Mouse (Mus musculus): ENCODE results near the gene Inafm2. TPM values are rescaled to one million over a fixed set of nuclear protein-coding genes. Genes with fewer than 3 reads are reported as not detected.

Inafm2 gene
- polyA plus RNA-seq, 1 experiment, result 8.8 TPM

DNA sequence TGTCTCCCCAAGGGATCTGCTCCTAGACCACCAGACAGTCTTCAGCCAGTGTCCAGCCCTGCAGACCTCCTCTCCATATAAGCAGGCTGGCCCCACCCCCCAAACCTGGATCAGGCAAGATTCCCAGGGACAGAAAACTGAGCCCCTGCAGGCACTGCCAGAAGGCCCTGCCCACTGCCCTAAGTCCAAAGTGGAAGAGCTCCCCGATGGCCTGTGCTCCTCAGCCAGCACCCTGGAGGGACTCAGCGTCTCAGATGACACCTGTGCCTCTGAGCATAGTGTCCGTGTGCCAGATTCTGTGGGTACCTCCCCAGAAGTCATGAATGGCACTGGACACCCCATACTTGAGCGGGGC, 46.7 kb downstream of the Inafm2 start:
- TF ChIP-seq POLR2A (IDR thresholded peaks at IDR 0.05; ENCODE audit: low read depth, low read length) (no peak), CTCF (IDR thresholded peaks at IDR 0.05; ENCODE audit: extremely low read depth, insufficient read length, insufficient replicate concordance, low read depth, low read length) (no peak)
- 72% methylated on average over 4 of the region's 4 CpGs for WGBS
- Histone ChIP-seq H3K27ac (ENCODE audit: insufficient read depth, low read depth, low read length) (no peak overlapping the region), H3K4me3 (ENCODE audit: low read depth, low read length) (no peak overlapping the region), H3K27me3 (ENCODE audit: control insufficient read depth, insufficient read depth, low read length) (no peaks in the 10 kb centered on the region), H3K36me3 (ENCODE audit: control insufficient read depth, insufficient read depth, low read length) (no peaks in the 10 kb centered on the region), H3K4me1 (ENCODE audit: control insufficient read depth, insufficient read depth, insufficient read length, low read length) (peaks cover 16% of the 10 kb centered on the region)

DNA sequence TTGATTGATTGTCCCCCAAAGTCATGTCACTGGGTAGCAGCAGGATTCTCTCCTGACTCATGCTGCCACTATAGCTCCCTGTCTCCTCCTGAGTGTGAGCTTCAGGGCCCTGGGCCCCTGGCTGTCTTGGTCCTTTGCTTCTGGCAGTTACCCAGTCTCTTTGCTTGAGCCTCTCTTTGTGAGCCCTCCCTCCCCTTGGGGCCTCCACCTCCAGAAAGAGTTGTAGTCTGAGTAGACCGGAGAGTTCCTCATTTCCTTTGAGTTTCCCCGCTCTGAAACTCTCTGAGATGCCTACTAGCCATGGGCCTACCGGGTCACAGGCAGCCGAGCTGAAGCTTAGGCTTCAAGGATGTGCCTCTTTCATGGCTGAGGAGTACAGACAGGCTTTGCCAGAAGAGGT, 48.1 kb downstream of the Inafm2 start:
- TF ChIP-seq POLR2A (IDR thresholded peaks at IDR 0.05; ENCODE audit: low read depth, low read length) (no peak), CTCF (IDR thresholded peaks at IDR 0.05; ENCODE audit: extremely low read depth, insufficient read length, insufficient replicate concordance, low read depth, low read length) (no peak)
- WGBS, result 85% methylated on average over 4 of the region's 4 CpGs
- Histone ChIP-seq H3K27me3 (ENCODE audit: control insufficient read depth, insufficient read depth, low read length) (no peaks in the 10 kb centered on the region), H3K27ac (ENCODE audit: insufficient read depth, low read depth, low read length) (no peak overlapping the region), H3K4me1 (ENCODE audit: control insufficient read depth, insufficient read depth, insufficient read length, low read length) (peaks cover 16% of the 10 kb centered on the region), H3K36me3 (ENCODE audit: control insufficient read depth, insufficient read depth, low read length) (no peaks in the 10 kb centered on the region), H3K4me3 (ENCODE audit: low read depth, low read length) (no peak overlapping the region)

Other genes starting within 250 kb of the Inafm2 start
- gene Bmf, start 196.1 kb upstream of the Inafm2 start, polyA plus RNA-seq (2012; rRNA removed), result 4.1 and 10.3 TPM in 2 replicates
- 2.2 and 4.1 TPM in 2 replicates for gene Bub1b, start 147.5 kb upstream of the Inafm2 start, polyA plus RNA-seq (2012; rRNA removed)
- 1.8 and 2.0 TPM in 2 replicates for gene Pak6, start 82.5 kb upstream of the Inafm2 start, polyA plus RNA-seq (2012; rRNA removed)
- 0.13 and 1.4 TPM in 2 replicates for gene Ankrd63, start 41.8 kb upstream of the Inafm2 start, polyA plus RNA-seq (2012; rRNA removed)
- gene Plcb2, start 17.3 kb upstream of the Inafm2 start, polyA plus RNA-seq (2012; rRNA removed), result 2.9 and 6.2 TPM in 2 replicates
- gene Ccdc9b, start 16.9 kb downstream of the Inafm2 start, polyA plus RNA-seq (2012; rRNA removed), result 2.4 and 3.3 TPM in 2 replicates
- 2,253 and 5,176 TPM in 2 replicates for gene Phgr1, start 27.0 kb downstream of the Inafm2 start, polyA plus RNA-seq (2012; rRNA removed)
- gene Disp2, start 34.0 kb downstream of the Inafm2 start, polyA plus RNA-seq (2012; rRNA removed), result 1.7 and 3.5 TPM in 2 replicates
- 1.5 and 4.7 TPM in 2 replicates for gene Knstrn, start 68.2 kb downstream of the Inafm2 start, polyA plus RNA-seq (2012; rRNA removed)
- 17.6 and 25.7 TPM in 2 replicates for gene Ivd, start 116.2 kb downstream of the Inafm2 start, polyA plus RNA-seq (2012; rRNA removed)
- 11.8 and 24.6 TPM in 2 replicates for gene Bahd1, start 154.6 kb downstream of the Inafm2 start, polyA plus RNA-seq (2012; rRNA removed)
- 3.8 and 4.0 TPM in 2 replicates for gene Chst14, start 180.7 kb downstream of the Inafm2 start, polyA plus RNA-seq (2012; rRNA removed)